Mouse (Mus musculus) embryonic facial prominence, embryonic 13.5 days (tissue): ENCODE results near the gene Dixdc1. TPM values are rescaled to one million over a fixed set of nuclear protein-coding genes. Genes with fewer than 3 reads are reported as not detected.

Experiments
- ATAC-seq: fragments of 200-750 bp; cut with Nextera tagmentation; 2 replicates; pipeline ENCODE4 v1.8.0; 2017; ENCODE audit warnings: low read depth; ENCODE audit not compliant: insufficient number of reproducible peaks, insufficient read depth, low FRiP score, low TSS enrichment
- H3K27ac ChIP-seq: fragments of 300-500 bp; sonication (generic); 2 replicates; pipeline ENCODE4 v1.5.1; 2015; ENCODE audit warnings: moderate library complexity, mild to moderate bottlenecking, inconsistent platforms
- H3K27me3 ChIP-seq: fragments of 300-500 bp; sonication (generic); 2 replicates; pipeline ENCODE4 v1.6.1; 2015; ENCODE audit warnings: mild to moderate bottlenecking, inconsistent platforms
- H3K36me3 ChIP-seq: fragments of 300-500 bp; sonication (generic); 2 replicates; pipeline ENCODE4 v1.6.1; 2015; ENCODE audit warnings: mild to moderate bottlenecking, inconsistent platforms
- H3K4me1 ChIP-seq: fragments of 300-500 bp; sonication (generic); 2 replicates; pipeline ENCODE4 v1.6.1; 2015; ENCODE audit warnings: inconsistent platforms
- H3K4me2 ChIP-seq: fragments of 300-500 bp; sonication (generic); 2 replicates; pipeline ENCODE4 v1.6.1; 2015; ENCODE audit warnings: moderate library complexity, mild to moderate bottlenecking, inconsistent platforms
- H3K4me3 ChIP-seq: fragments of 300-500 bp; sonication (generic); 2 replicates; pipeline ENCODE4 v1.5.1; 2015; ENCODE audit warnings: mild to moderate bottlenecking, inconsistent platforms
- H3K9ac ChIP-seq: fragments of 300-500 bp; sonication (generic); 2 replicates; pipeline ENCODE4 v1.6.1; 2015; ENCODE audit warnings: mild to moderate bottlenecking, inconsistent platforms
- H3K9me3 ChIP-seq: fragments of 300-500 bp; sonication (generic); 2 replicates; pipeline ENCODE4 v1.6.1; 2016; ENCODE audit warnings: inconsistent platforms
- WGBS: fragments of 180-500 bp; shearing (Covaris S2); methylation state at CpG from one replicate; pipeline ENCODE4 v1.1.7; 2015; ENCODE audit warnings: mixed read lengths; 5-methylcytosine and 5-hydroxymethylcytosine counted together
- polyA plus RNA-seq: library from polyadenylated mRNA; unstranded; fragments of >200 nt; fragmentation: Nextera tagmentation; extraction: Ambion mirVana; gene quantifications from 2 replicates; pipeline ENCODE4 v1.2.1, GENCODE M21; 2015

Dixdc1 gene
- polyA plus RNA-seq, 1 experiment from 2014 or later, result 23.3 TPM

- no peak overlapping the region for H3K9ac ChIP-seq
- no peak overlapping the region for H3K27ac ChIP-seq
- 55% methylated on average over 6 of the region's 6 CpGs for whole genome bisulfite sequencing
- H3K4me1 ChIP-seq, result no peaks in the 10 kb centered on the region
- no peak for ATAC-seq
- no peak overlapping the region for H3K4me3 ChIP-seq
- H3K36me3 ChIP-seq, result peaks cover 3% of the 10 kb centered on the region; the same call in 1 of the 2 replicates
- H3K9me3 ChIP-seq, result no peaks in the 10 kb centered on the region
- H3K4me2 ChIP-seq, result no peak overlapping the region
- no peaks in the 10 kb centered on the region for H3K27me3 ChIP-seq
Measured at GRCm38 (mm10) chr9:50761520-50762243, 22.4 kb upstream of the Dixdc1 start.

DNA sequence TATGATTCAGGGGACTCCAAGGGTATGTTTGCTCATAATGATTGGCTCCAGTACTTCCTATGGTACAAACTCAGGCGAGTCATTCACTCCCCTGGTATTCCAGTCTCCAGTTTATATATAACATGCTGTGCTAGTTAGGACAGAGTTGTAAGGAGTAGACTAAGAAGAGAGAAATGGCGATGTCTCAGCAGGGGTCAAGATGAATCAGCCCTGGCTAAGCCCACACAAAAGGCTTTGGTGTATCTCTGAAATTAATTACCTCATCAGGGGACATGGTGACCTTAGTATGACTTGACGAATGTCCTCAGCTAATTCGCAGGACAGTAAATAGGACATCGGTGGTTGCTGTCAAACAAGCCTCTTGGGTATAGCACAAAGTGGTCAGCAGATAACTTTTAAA, 17.4 kb upstream of the Dixdc1 start:
- no peak overlapping the region for H3K27ac ChIP-seq
- H3K4me2 ChIP-seq, result no peak overlapping the region
- no peaks in the 10 kb centered on the region for H3K27me3 ChIP-seq
- peaks cover 13% of the 10 kb centered on the region for H3K4me1 ChIP-seq
- H3K9me3 ChIP-seq, result no peaks in the 10 kb centered on the region
- H3K36me3 ChIP-seq, result no peaks in the 10 kb centered on the region
- H3K9ac ChIP-seq, result no peak overlapping the region
- ATAC-seq, result no peak
- H3K4me3 ChIP-seq, result no peak overlapping the region
- WGBS, result 65% methylated on average over 5 of the region's 5 CpGs

DNA sequence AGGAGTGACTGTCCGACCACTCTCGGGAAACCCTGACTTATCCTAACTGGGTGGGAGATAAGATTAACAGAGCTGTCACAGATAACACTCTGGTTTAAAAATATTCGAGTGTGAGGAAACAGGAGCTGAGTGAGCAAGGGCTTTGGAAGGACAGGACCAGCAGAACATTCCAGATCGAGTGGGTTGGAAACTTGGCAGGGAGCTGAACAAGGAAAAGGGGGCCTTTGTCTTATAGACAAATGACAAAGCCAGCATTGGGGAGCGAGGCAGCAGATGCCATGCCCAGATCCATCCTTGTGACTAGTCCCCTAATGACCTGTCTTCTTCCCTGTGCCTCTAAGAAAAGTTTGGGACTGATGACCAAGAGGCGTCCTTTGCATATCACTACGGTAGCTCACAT, 14.6 kb upstream of the Dixdc1 start:
- no peaks in the 10 kb centered on the region for H3K27me3 ChIP-seq
- no peak for ATAC-seq
- H3K4me2 ChIP-seq, result no peak overlapping the region
- H3K9me3 ChIP-seq, result no peaks in the 10 kb centered on the region
- H3K9ac ChIP-seq, result no peak overlapping the region
- peaks cover 18% of the 10 kb centered on the region for H3K4me1 ChIP-seq
- no peak overlapping the region for H3K27ac ChIP-seq
- H3K36me3 ChIP-seq, result no peaks in the 10 kb centered on the region
- H3K4me3 ChIP-seq, result no peak overlapping the region
- 66% methylated on average over 7 of the region's 7 CpGs for WGBS

DNA sequence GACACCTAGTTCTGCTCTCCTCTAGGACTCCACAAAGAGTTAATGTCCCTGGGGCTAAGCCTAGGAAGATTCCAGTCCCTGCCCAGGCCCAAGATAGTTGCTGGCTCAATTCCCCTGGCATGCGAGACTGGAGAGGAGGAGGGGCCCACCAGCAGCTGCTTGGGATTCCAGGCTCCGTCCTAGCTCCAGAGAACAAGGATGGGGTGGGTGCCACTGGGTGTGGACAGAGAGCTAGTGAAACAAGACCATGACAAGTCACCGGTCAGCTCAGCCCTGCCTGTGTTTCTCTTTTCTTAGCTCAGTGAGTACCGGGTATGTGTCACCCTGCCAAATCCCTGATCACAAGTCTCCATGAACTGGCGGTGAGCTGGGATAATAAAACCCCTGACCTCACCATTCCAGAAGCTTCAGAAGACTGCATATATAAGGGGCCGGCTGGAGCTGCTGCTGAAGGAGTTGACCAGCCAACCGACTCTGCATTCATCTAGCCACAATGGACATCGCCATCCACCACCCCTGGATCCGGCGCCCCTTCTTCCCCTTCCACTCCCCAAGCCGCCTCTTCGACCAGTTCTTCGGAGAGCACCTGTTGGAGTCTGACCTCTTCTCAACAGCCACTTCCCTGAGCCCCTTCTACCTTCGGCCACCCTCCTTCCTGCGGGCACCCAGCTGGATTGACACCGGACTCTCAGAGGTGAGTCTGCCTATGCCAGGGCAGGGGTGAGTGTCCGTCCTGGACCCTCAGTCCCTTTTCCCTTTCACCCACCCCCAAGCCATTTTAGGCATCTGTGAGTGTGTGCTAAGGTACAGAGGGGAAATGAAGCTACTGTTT, 13.7 kb upstream of the Dixdc1 start:
- Histone ChIP-seq H3K9ac (no peak overlapping the region), H3K27ac (no peak overlapping the region), H3K4me2 (no peak overlapping the region), H3K4me1 (peaks cover 18% of the 10 kb centered on the region), H3K27me3 (no peaks in the 10 kb centered on the region; the same call in 1 of the 2 replicates), H3K36me3 (no peaks in the 10 kb centered on the region), H3K9me3 (no peaks in the 10 kb centered on the region), H3K4me3 (no peak overlapping the region)
- 0 out of 2 replicates have a peak, but pooled peaks have one; percentile 37 for ATAC-seq
- WGBS, result 71% methylated on average over 17 of the region's 17 CpGs

DNA sequence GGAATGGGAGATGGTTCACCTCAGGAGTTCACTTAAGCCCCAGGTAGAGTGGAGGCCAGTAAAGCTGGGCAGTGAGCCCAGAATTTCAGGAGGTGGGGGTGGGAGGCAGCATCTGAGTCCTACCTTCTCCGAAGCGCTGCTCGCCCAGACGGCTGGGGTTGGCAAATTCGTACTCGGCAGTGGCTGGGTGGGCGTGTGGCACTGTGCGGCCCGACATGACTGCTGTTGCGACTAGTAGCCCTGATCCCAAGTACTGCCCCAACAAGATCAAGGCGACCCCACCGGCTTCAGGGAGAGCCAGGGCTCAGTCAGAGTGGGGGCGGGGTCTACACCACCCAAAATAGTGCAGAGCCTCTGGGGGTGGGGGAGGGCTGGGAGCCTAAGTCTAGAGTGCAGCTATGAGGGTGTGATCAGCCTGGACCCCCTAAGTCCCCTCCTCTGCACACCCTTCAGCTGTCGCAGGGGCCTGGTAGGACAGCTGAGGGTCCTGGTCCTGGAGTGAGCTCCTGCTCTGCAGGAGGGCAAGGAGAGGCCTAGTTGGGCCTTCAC, 12.8 kb upstream of the Dixdc1 start, which contains the start of gene Hspb2:
TSS of gene Hspb2 (minus strand) at position 301 of the 549 bp plus-strand sequence.
- no peaks in the 10 kb centered on the region for H3K9me3 ChIP-seq
- peak within 1 kb of the TSS; percentile 23; the same call in 1 of the 2 replicates for H3K27ac ChIP-seq
- no peaks in the 10 kb centered on the region for H3K36me3 ChIP-seq
- peaks cover under 1% of the 10 kb centered on the region for H3K27me3 ChIP-seq
- H3K4me3 ChIP-seq, result no peak within 1 kb of the TSS
- ATAC-seq, result peak; percentile 48; the same call in 1 of the 2 replicates
- H3K9ac ChIP-seq, result no peak within 1 kb of the TSS
- H3K4me1 ChIP-seq, result peaks cover 18% of the 10 kb centered on the region
- H3K4me2 ChIP-seq, result peak within 1 kb of the TSS; percentile 28
- WGBS, result 62% methylated on average over 14 of the region's 14 CpGs

GRCm38 (mm10) chr9:50751323-50751722, 12.0 kb upstream of the Dixdc1 start, which contains the start of gene Cryab:
Gene Cryab (plus strand): TSS chr9:50751325.
- 73% methylated on average over 22 of the region's 22 CpGs for WGBS
- Histone ChIP-seq H3K27me3 (peaks cover 8% of the 10 kb centered on the region), H3K9ac (no peak within 1 kb of the TSS), H3K4me3 (no peak within 1 kb of the TSS), H3K27ac (peak within 1 kb of the TSS; percentile 23; the same call in 1 of the 2 replicates), H3K4me2 (peak within 1 kb of the TSS; percentile 28), H3K4me1 (peaks cover 23% of the 10 kb centered on the region), H3K36me3 (no peaks in the 10 kb centered on the region), H3K9me3 (no peaks in the 10 kb centered on the region)
- ATAC-seq, result no peak

GRCm38 (mm10) chr9:50750706-50751105, 11.4 kb upstream of the Dixdc1 start:
- H3K4me2 ChIP-seq, result no peak overlapping the region
- ATAC-seq, result no peak
- H3K4me1 ChIP-seq, result peaks cover 28% of the 10 kb centered on the region
- no peaks in the 10 kb centered on the region for H3K9me3 ChIP-seq
- no peak overlapping the region for H3K4me3 ChIP-seq
- H3K27ac ChIP-seq, result no peak overlapping the region
- 33% methylated on average over 6 of the region's 6 CpGs for WGBS
- H3K9ac ChIP-seq, result no peak overlapping the region
- H3K27me3 ChIP-seq, result peaks cover 14% of the 10 kb centered on the region
- no peaks in the 10 kb centered on the region for H3K36me3 ChIP-seq

- Histone ChIP-seq H3K27ac (peak within 1 kb of the TSS; percentile 83), H3K4me2 (peak within 1 kb of the TSS; percentile 63), H3K36me3 (no peaks in the 10 kb centered on the region), H3K9me3 (no peaks in the 10 kb centered on the region), H3K4me1 (peaks cover 10% of the 10 kb centered on the region), H3K4me3 (peak within 1 kb of the TSS; percentile 43), H3K27me3 (peaks cover 14% of the 10 kb centered on the region), H3K9ac (peak within 1 kb of the TSS; percentile 68)
- 2% methylated on average over 19 of the region's 19 CpGs for WGBS
- ATAC-seq, result peak; percentile 64
Measured at GRCm38 (mm10) chr9:50746214-50746677, 6.9 kb upstream of the Dixdc1 start, which contains the start of gene 2310030G06Rik. Gene 2310030G06Rik (minus strand): TSS chr9:50746536.

DNA sequence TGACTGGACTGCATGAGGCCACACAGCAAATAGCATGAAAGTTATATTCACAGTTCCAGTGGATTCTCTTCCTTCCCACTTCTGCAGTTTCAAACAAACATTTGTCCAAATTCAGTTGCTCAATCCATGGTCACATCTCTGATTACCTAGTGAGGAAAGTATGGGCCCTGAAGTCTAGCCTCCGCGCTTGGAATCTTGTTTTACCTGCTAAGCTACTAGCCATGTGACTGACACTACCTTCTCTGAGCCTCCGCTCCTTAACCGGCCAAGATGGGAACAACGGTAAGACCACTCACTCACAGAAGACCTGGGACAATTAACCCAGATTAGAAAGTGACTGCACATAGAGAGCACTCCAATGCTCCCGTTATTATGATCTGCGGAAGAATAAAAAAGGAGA, 6.5 kb upstream of the Dixdc1 start:
- H3K36me3 ChIP-seq, result no peaks in the 10 kb centered on the region
- peak overlapping the region; percentile 43 for H3K4me3 ChIP-seq
- WGBS, result 13% methylated on average over 7 of the region's 7 CpGs
- H3K27me3 ChIP-seq, result peaks cover 14% of the 10 kb centered on the region
- H3K27ac ChIP-seq, result peak overlapping the region; percentile 83
- H3K4me1 ChIP-seq, result peaks cover 10% of the 10 kb centered on the region
- no peaks in the 10 kb centered on the region for H3K9me3 ChIP-seq
- no peak for ATAC-seq
- H3K4me2 ChIP-seq, result peak overlapping the region; percentile 63
- peak overlapping the region; percentile 68 for H3K9ac ChIP-seq

GRCm38 (mm10) chr9:50742744-50743143, 3.4 kb upstream of the Dixdc1 start:
- no peak overlapping the region for H3K4me2 ChIP-seq
- H3K27ac ChIP-seq, result no peak overlapping the region
- H3K9ac ChIP-seq, result no peak overlapping the region
- peaks cover 14% of the 10 kb centered on the region for H3K27me3 ChIP-seq
- H3K9me3 ChIP-seq, result no peaks in the 10 kb centered on the region
- no peak overlapping the region for H3K4me3 ChIP-seq
- ATAC-seq, result no peak
- H3K4me1 ChIP-seq, result peaks cover 20% of the 10 kb centered on the region
- H3K36me3 ChIP-seq, result no peaks in the 10 kb centered on the region
- 83% methylated on average over 2 of the region's 2 CpGs for WGBS

DNA sequence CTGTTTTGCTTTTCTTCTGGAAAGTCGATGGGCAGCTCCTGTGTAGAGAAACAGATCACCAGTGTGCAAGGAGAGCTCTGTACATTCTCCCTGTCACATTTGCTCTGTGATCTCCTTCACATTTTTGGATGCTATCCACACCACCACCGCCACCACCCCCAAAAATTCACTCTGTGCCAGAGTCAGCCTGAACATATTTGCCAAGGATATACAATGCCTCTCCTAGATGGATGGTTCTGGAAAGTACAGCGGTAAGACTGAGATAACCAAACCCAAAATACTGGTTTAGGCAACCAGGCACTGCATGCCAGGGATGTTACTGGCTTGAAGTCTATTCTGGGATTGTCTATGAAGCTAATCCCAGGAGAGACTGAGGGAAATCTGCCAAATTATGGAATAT, 2.9 kb upstream of the Dixdc1 start:
- Histone ChIP-seq H3K36me3 (no peaks in the 10 kb centered on the region), H3K4me2 (no peak overlapping the region), H3K4me1 (peaks cover 20% of the 10 kb centered on the region), H3K27me3 (peaks cover 14% of the 10 kb centered on the region), H3K9me3 (no peaks in the 10 kb centered on the region), H3K27ac (no peak overlapping the region), H3K9ac (no peak overlapping the region), H3K4me3 (no peak overlapping the region)
- no peak for ATAC-seq
- 84% methylated on average over 3 of the region's 3 CpGs for WGBS
